Mouse (Mus musculus): ENCODE results near the gene Lpgat1. TPM values are rescaled to one million over a fixed set of nuclear protein-coding genes. Genes with fewer than 3 reads are reported as not detected.
A peak's percentile ranks its signal among the peaks of the same experiment; 100 is the strongest.

Lpgat1 gene
- polyA plus RNA-seq (2015; fragmentation: Nextera tagmentation; extraction: Ambion mirVana) = 11.2 and 12.4 TPM in 2 replicates

DNA sequence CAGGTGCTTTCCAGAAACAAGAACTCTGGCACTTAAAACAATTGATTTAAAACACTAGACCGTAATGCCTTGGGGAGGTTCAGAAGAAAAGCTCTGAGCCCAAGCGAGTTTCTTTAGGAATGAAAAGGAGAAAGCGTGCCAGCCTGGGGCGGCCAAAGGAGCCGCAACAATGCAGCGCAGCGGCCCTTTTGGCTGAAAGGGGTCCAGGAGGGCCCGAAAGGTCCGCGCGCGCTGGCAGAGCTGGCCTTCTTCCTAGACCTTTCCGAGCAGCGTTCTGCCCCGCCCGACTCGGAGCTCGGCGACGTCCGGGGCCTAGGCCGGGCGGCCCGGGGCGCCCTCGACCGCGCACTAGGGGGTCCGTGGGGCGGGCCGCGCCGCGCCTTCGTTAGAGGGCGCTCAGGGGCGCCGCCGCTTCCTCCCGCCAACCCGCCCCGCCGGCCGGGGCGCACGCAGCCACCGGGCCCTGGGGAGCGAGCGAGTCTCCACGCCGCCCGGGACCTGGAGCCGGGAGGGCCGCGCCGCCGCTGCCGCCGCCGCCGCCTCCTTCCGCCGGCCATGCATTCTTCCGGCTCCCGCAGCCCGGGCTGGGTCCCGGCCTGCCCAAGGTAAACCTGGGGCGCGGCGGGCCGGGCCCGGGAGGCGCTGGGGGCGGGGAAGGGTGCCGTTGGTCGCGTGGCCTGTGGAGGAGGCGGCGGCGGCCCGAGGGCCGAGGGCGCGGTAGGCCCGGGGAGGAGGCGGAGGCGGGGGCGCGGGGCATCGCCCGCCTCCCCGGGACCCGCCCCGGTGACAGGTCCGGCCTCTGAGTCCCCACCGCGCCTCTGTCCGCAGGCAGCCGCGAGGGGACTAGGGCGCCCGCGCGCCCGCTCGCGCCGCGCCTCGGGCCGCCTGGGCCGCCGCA is at the start of gene Lpgat1:
TSS of gene Lpgat1 (plus strand) at position 234 of the 898 bp plus-strand sequence.
- Histone ChIP-seq H3K9me3 (replicated peaks; ENCODE audit: control insufficient read depth, low read length) (no peaks in the 10 kb centered on the region), H3K27ac (ENCODE audit: low read length) (peak within 1 kb of the TSS; percentile 92), H3K4me1 (ENCODE audit: control insufficient read depth, insufficient read depth, low read length) (peaks cover 14% of the 10 kb centered on the region), H3K4me3 (replicated peaks; ENCODE audit: low read length) (peak within 1 kb of the TSS; percentile 87), H3K9ac (ENCODE audit: low read length) (peak within 1 kb of the TSS; percentile 97), H3K4me2 (ENCODE audit: low read depth, low read length) (peak within 1 kb of the TSS; percentile 94), H3K36me3 (ENCODE audit: control insufficient read depth, insufficient read depth, low read length) (no peaks in the 10 kb centered on the region), H3K27me3 (ENCODE audit: control insufficient read depth, insufficient read depth, low read length) (no peaks in the 10 kb centered on the region)
- ATAC-seq (ENCODE audit: insufficient read depth, low FRiP score) = peak; percentile 94
- WGBS = under 1% methylated on average over 82 of the region's 113 CpGs

DNA sequence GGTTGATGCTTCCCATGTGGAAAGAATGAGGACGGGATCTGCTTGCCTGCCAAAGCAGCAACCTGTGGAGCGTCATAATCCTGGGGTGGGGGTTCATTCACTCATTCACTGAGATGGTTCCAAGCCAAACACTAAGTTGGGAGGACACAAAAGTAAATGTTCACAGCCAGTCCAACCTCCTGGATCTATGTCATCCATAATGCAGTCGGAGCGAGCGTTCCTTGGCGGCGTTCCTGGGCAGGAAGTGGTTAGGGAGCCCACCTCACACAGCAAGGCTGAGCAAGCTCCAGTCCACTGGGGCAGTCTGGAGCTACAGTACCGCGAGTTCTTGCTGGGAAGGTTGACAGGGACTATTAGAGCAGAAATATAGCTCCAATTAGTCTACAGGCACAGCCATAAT is 49.6 kb upstream of the Lpgat1 start:
- peak overlapping the region; percentile 26; the same call in 1 of the 2 replicates for H3K27ac ChIP-seq (ENCODE audit: low read length)
- WGBS = 58% methylated on average over 9 of the region's 9 CpGs
- peaks cover 7% of the 10 kb centered on the region; the same call in 1 of the 2 replicates for H3K4me1 ChIP-seq (ENCODE audit: control insufficient read depth, insufficient read depth, low read length)
- H3K4me2 ChIP-seq (ENCODE audit: low read depth, low read length) = 0 out of 2 replicates have a peak overlapping the region, but pooled peaks have one; percentile 12
- no peak overlapping the region for H3K4me3 ChIP-seq (replicated peaks; ENCODE audit: low read length)
- H3K9ac ChIP-seq (ENCODE audit: low read length) = no peak overlapping the region
- no peaks in the 10 kb centered on the region for H3K9me3 ChIP-seq (replicated peaks; ENCODE audit: control insufficient read depth, low read length)
- ATAC-seq (ENCODE audit: insufficient read depth, low FRiP score) = peak; percentile 92
- no peaks in the 10 kb centered on the region for H3K36me3 ChIP-seq (ENCODE audit: control insufficient read depth, insufficient read depth, low read length)
- H3K27me3 ChIP-seq (ENCODE audit: control insufficient read depth, insufficient read depth, low read length) = no peaks in the 10 kb centered on the region

DNA sequence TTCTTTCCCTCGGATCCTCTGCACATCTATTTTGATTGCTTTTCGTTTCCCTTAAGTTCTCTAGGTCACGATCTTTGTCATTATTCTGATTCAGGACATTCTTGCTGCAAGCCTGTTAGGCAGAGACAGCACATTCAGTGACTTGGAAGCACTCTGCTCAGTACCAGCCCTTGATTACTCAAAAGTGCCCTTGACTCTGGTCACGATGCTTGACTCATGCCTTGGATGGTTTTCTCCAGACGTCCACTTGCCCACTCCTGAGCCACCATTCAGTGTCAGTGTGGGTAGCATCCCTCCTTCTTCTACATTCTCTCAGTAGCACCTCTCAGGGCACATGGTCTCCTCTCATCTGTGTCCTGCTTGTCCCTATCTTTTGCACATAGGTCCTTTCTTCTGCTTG is 43.6 kb upstream of the Lpgat1 start:
- WGBS = 75% methylated on average over 5 of the region's 5 CpGs
- Histone ChIP-seq H3K9me3 (replicated peaks; ENCODE audit: control insufficient read depth, low read length) (no peaks in the 10 kb centered on the region), H3K4me1 (ENCODE audit: control insufficient read depth, insufficient read depth, low read length) (no peaks in the 10 kb centered on the region), H3K4me3 (replicated peaks; ENCODE audit: low read length) (no peak overlapping the region), H3K27ac (ENCODE audit: low read length) (no peak overlapping the region), H3K4me2 (ENCODE audit: low read depth, low read length) (no peak overlapping the region), H3K27me3 (ENCODE audit: control insufficient read depth, insufficient read depth, low read length) (no peaks in the 10 kb centered on the region), H3K9ac (ENCODE audit: low read length) (no peak overlapping the region), H3K36me3 (ENCODE audit: control insufficient read depth, insufficient read depth, low read length) (no peaks in the 10 kb centered on the region)
- ATAC-seq (ENCODE audit: insufficient read depth, low FRiP score) = no peak

DNA sequence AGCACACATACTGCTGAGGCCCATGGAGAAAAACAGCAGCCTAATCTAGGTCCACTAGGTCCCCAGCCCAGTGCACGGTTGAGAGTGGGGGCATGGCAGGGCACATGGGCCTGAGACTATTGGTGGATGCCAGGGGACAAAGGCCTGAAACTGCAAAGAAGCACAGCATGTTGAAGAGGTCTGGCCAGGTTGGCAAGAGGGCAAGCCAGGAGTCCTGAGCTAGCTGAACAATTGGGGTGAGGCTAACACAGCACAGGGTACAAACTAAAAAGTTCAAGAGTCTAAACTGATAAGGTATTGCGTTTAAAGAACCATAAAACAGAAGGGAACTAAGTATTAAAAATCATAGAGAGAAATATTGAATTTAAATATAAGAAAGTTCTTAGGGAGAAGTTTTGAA is 36.0 kb upstream of the Lpgat1 start:
- no peaks in the 10 kb centered on the region for H3K4me1 ChIP-seq (ENCODE audit: control insufficient read depth, insufficient read depth, low read length)
- WGBS = 70% methylated on average over 2 of the region's 2 CpGs
- H3K27ac ChIP-seq (ENCODE audit: low read length) = no peak overlapping the region
- no peaks in the 10 kb centered on the region for H3K36me3 ChIP-seq (ENCODE audit: control insufficient read depth, insufficient read depth, low read length)
- H3K4me3 ChIP-seq (replicated peaks; ENCODE audit: low read length) = no peak overlapping the region
- 0 out of 2 replicates have a peak, but pooled peaks cover 6% of the 10 kb centered on the region for H3K9me3 ChIP-seq (replicated peaks; ENCODE audit: control insufficient read depth, low read length)
- no peak overlapping the region for H3K4me2 ChIP-seq (ENCODE audit: low read depth, low read length)
- ATAC-seq (ENCODE audit: insufficient read depth, low FRiP score) = no peak
- H3K27me3 ChIP-seq (ENCODE audit: control insufficient read depth, insufficient read depth, low read length) = no peaks in the 10 kb centered on the region
- H3K9ac ChIP-seq (ENCODE audit: low read length) = no peak overlapping the region

DNA sequence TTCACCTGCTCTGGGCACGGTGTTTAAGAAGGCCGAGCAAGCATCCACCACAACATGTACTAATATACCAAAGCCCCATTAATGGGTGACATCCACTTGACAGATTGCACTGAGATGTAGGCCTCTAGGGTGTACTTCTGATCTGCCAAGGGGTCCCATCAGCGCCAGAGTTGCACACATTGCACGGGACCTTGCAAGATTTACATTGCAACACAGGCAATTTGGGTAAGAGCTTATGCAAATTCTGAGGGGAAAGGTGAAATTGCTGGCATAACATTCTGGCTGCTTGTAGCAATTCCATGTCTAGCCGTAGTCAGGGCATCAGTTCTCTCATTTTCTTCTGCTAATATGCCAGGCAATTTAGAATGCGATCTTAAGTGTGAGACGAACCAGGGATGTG is 30.1 kb upstream of the Lpgat1 start:
- H3K9me3 ChIP-seq (replicated peaks; ENCODE audit: control insufficient read depth, low read length) = 0 out of 2 replicates have a peak, but pooled peaks cover 6% of the 10 kb centered on the region
- WGBS = 83% methylated on average over 7 of the region's 7 CpGs
- ATAC-seq (ENCODE audit: insufficient read depth, low FRiP score) = no peak
- H3K36me3 ChIP-seq (ENCODE audit: control insufficient read depth, insufficient read depth, low read length) = no peaks in the 10 kb centered on the region
- no peak overlapping the region for H3K9ac ChIP-seq (ENCODE audit: low read length)
- no peak overlapping the region for H3K27ac ChIP-seq (ENCODE audit: low read length)
- H3K4me3 ChIP-seq (replicated peaks; ENCODE audit: low read length) = no peak overlapping the region
- H3K27me3 ChIP-seq (ENCODE audit: control insufficient read depth, insufficient read depth, low read length) = no peaks in the 10 kb centered on the region
- no peaks in the 10 kb centered on the region for H3K4me1 ChIP-seq (ENCODE audit: control insufficient read depth, insufficient read depth, low read length)
- no peak overlapping the region for H3K4me2 ChIP-seq (ENCODE audit: low read depth, low read length)

DNA sequence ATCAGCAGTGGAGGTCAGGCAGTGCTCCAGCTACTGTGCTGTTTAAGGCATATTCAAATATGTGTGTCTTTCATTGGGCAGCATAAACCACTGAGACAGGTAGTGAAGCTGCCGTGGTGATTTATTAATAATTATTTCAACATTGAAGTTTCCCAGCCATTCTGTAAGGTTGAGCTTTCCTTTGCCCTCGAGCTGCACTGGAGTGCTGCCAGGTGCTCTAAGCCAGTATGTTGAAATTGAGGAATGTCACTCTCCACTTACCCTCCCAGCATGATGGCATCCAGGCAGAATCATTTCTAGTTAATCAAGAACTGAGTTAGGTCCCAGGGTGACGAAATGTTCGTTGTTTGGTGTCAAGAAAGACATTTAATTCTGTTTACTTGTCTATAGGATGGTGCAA is 24.4 kb upstream of the Lpgat1 start:
- no peaks in the 10 kb centered on the region for H3K36me3 ChIP-seq (ENCODE audit: control insufficient read depth, insufficient read depth, low read length)
- H3K9me3 ChIP-seq (replicated peaks; ENCODE audit: control insufficient read depth, low read length) = no peaks in the 10 kb centered on the region
- no peak overlapping the region for H3K4me3 ChIP-seq (replicated peaks; ENCODE audit: low read length)
- H3K4me2 ChIP-seq (ENCODE audit: low read depth, low read length) = no peak overlapping the region
- H3K9ac ChIP-seq (ENCODE audit: low read length) = no peak overlapping the region
- no peak for ATAC-seq (ENCODE audit: insufficient read depth, low FRiP score)
- H3K27me3 ChIP-seq (ENCODE audit: control insufficient read depth, insufficient read depth, low read length) = no peaks in the 10 kb centered on the region
- H3K27ac ChIP-seq (ENCODE audit: low read length) = no peak overlapping the region
- whole genome bisulfite sequencing = 30% methylated on average over 4 of the region's 4 CpGs
- H3K4me1 ChIP-seq (ENCODE audit: control insufficient read depth, insufficient read depth, low read length) = 0 out of 2 replicates have a peak, but pooled peaks cover 5% of the 10 kb centered on the region

DNA sequence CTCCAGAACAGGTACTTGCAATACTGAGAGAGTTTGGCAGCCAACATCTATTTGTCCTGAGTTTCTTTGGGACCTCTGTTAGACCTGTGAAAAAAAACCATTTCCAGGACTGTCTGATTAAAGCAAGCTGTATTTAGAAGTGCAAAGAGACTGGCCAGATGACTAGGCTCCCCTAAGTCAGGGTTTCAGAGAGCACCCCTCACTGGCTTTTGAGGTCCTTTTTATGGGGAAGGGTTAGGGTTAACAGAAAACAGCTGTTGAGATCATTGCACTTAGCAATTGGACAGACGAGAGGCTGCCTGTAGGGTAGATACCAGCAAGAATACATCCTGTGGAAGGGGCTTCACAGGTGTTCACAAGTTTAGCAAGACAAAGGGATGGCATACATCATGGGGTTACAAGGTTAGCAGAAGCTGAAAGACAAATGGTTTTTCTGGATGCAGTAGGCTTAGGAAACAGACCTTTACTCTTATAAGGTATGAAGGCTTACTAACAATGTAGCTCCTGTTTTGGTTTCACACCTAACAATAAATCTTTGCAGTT is 19.3 kb upstream of the Lpgat1 start:
- no peaks in the 10 kb centered on the region for H3K36me3 ChIP-seq (ENCODE audit: control insufficient read depth, insufficient read depth, low read length)
- H3K9me3 ChIP-seq (replicated peaks; ENCODE audit: control insufficient read depth, low read length) = no peaks in the 10 kb centered on the region
- H3K4me2 ChIP-seq (ENCODE audit: low read depth, low read length) = no peak overlapping the region
- H3K4me1 ChIP-seq (ENCODE audit: control insufficient read depth, insufficient read depth, low read length) = no peaks in the 10 kb centered on the region
- ATAC-seq (ENCODE audit: insufficient read depth, low FRiP score) = no peak
- no peaks in the 10 kb centered on the region for H3K27me3 ChIP-seq (ENCODE audit: control insufficient read depth, insufficient read depth, low read length)
- H3K9ac ChIP-seq (ENCODE audit: low read length) = no peak overlapping the region
- H3K4me3 ChIP-seq (replicated peaks; ENCODE audit: low read length) = no peak overlapping the region
- WGBS = 12% methylated on average over 1 of the region's 1 CpGs
- no peak overlapping the region for H3K27ac ChIP-seq (ENCODE audit: low read length)

DNA sequence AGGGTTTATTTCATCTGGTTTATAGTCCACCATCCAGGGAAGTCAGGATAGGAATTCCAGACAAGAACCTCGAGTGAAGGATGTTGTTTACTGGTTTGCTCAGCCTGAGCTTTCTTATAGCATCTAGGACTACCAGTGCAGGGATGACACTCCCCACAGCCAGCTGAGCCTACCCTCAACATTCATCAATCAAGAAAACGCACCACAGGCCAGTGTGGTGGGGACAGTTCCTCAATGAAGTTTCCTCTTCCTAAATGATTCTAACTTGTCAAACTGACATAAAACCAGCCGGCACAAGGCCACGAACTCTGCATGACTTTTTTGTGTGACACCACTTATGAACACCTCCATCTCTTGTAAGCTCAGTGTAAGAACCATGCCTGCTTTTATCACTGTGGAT is 13.1 kb upstream of the Lpgat1 start:
- Histone ChIP-seq H3K9ac (ENCODE audit: low read length) (no peak overlapping the region), H3K27ac (ENCODE audit: low read length) (no peak overlapping the region), H3K27me3 (ENCODE audit: control insufficient read depth, insufficient read depth, low read length) (no peaks in the 10 kb centered on the region), H3K36me3 (ENCODE audit: control insufficient read depth, insufficient read depth, low read length) (no peaks in the 10 kb centered on the region), H3K4me2 (ENCODE audit: low read depth, low read length) (no peak overlapping the region), H3K4me3 (replicated peaks; ENCODE audit: low read length) (no peak overlapping the region), H3K9me3 (replicated peaks; ENCODE audit: control insufficient read depth, low read length) (no peaks in the 10 kb centered on the region), H3K4me1 (ENCODE audit: control insufficient read depth, insufficient read depth, low read length) (no peaks in the 10 kb centered on the region)
- ATAC-seq (ENCODE audit: insufficient read depth, low FRiP score) = no peak
- WGBS = 34% methylated on average over 4 of the region's 4 CpGs

DNA sequence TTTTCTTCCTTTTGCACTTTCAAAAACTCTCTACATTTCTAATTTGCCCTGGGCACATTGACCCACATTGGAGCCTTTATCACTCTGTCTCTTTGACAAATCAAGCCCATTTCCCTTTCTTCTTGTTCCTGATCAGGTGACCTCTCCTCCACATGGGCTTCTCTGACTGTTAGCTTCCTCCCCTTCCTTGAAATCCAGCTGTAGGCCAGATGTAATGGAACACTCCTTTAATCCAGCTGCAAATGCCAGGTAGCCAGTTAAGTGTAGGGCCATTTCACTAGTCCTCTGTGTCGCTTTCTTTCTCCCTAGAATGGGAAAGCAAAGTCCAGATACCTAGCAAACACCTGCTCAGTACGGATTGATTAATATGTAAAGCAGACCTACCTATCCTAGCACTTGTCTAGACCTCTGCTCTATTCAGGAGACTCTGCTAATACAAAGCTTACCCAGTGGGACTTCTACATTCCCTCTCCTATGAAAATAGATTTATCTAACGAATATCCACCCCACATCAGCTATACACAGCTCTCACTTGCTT is 11.0 kb upstream of the Lpgat1 start:
- no peak overlapping the region for H3K4me2 ChIP-seq (ENCODE audit: low read depth, low read length)
- H3K9ac ChIP-seq (ENCODE audit: low read length) = no peak overlapping the region
- no peak overlapping the region for H3K27ac ChIP-seq (ENCODE audit: low read length)
- H3K27me3 ChIP-seq (ENCODE audit: control insufficient read depth, insufficient read depth, low read length) = no peaks in the 10 kb centered on the region
- no peaks in the 10 kb centered on the region for H3K9me3 ChIP-seq (replicated peaks; ENCODE audit: control insufficient read depth, low read length)
- 65% methylated on average over 3 of the region's 3 CpGs for WGBS
- no peak overlapping the region for H3K4me3 ChIP-seq (replicated peaks; ENCODE audit: low read length)
- no peak for ATAC-seq (ENCODE audit: insufficient read depth, low FRiP score)
- H3K36me3 ChIP-seq (ENCODE audit: control insufficient read depth, insufficient read depth, low read length) = no peaks in the 10 kb centered on the region
- no peaks in the 10 kb centered on the region for H3K4me1 ChIP-seq (ENCODE audit: control insufficient read depth, insufficient read depth, low read length)

All from stomach, embryonic 16.5 days (tissue).